Comparison of ENCODE assay signal across 9 mouse cellular contexts in genomic region chr2:136713299-136713758, GRCm38 (mm10). TPM values are rescaled to one million over a fixed set of nuclear protein-coding genes. Genes with fewer than 3 reads are reported as not detected.
A peak's percentile ranks its signal among the peaks of the same experiment; 100 is the strongest.
DNase-seq lines count a peak whose midpoint lies in the region; ATAC-seq and TF ChIP-seq lines count a peak whose summit lies in the region.
"Had no signal": no experiment of that assay in that cellular context is flagged by ENCODE, and none has a peak within 500 bp of the region (broad histone marks: within the 10 kb centered on the region; RNA-seq: fewer than 3 reads in every experiment).

Gene Snap25, plus strand, starts transcription at chr2:136713453.

- peak within 1 kb of the TSS; percentile 69 for H3K4me2 ChIP-seq in hindbrain, embryonic 16.5 days (ENCODE audit: low read length)
- H3K4me2 ChIP-seq in limb, embryonic 13.5 days (replicated peaks) = peak within 1 kb of the TSS; percentile 68

- H3K27me3 ChIP-seq in E14TG2a.4 (ENCODE audit: insufficient read depth, low read length) = peaks cover 4% of the 10 kb centered on the region
- no peaks in the 10 kb centered on the region for H3K27me3 ChIP-seq in hindbrain, embryonic 16.5 days (replicated peaks; ENCODE audit: control insufficient read depth, insufficient read depth, low read length)
- peaks cover 24% of the 10 kb centered on the region for H3K27me3 ChIP-seq in limb, embryonic 13.5 days

- 1% methylated on average over 20 of the region's 20 CpGs for WGBS in hindbrain, embryonic 16.5 days
- WGBS in limb, embryonic 13.5 days = 0% methylated on average over 20 of the region's 20 CpGs

- DNase-seq in adrenal gland, adult (ENCODE audit: inconsistent age in 2 of 2, low spot score in 1 of 2) = peak; percentile 55 to 66
- DNase-seq in embryo, embryonic 11.5 days (ENCODE audit: low read depth, low spot score) = peak; percentile 79
- DNase-seq in right cerebral cortex, postnatal 25 days = peak; percentile 86
- no peak for DNase-seq in c-Kit-positive CD71-positive TER-119-positive erythroid progenitor cells, embryonic 14.5 days (ENCODE audit: low spot score)
- no peak for DNase-seq in gastrocnemius, adult 18-20 months (ENCODE audit: low spot score)

- H3K9ac ChIP-seq in hindbrain, embryonic 16.5 days (ENCODE audit: low read depth, low read length) = peak within 1 kb of the TSS; percentile 85
- no peak within 1 kb of the TSS for H3K9ac ChIP-seq in limb, embryonic 13.5 days

- H3K4me1 ChIP-seq in E14TG2a.4 (replicated peaks; ENCODE audit: low read depth, low read length) = peaks cover 21% of the 10 kb centered on the region
- peaks cover 3% of the 10 kb centered on the region for H3K4me1 ChIP-seq in hindbrain, embryonic 16.5 days (ENCODE audit: control insufficient read depth, insufficient read depth, low read depth, low read length)
- H3K4me1 ChIP-seq in limb, embryonic 13.5 days = peaks cover 25% of the 10 kb centered on the region

- ATAC-seq in hindbrain, embryonic 16.5 days = peak; percentile 89
- peak; percentile 42 for ATAC-seq in limb, embryonic 13.5 days (ENCODE audit: low FRiP score, low read depth)

- H3K27ac ChIP-seq in hindbrain, embryonic 16.5 days (ENCODE audit: low read depth, low read length) = peak within 1 kb of the TSS; percentile 90
- no peak within 1 kb of the TSS for H3K27ac ChIP-seq in limb, embryonic 13.5 days

- no peaks in the 10 kb centered on the region for H3K9me3 ChIP-seq in E14TG2a.4 (ENCODE audit: low read length)
- no peaks in the 10 kb centered on the region for H3K9me3 ChIP-seq in hindbrain, embryonic 16.5 days (ENCODE audit: control insufficient read depth, low read length)
- H3K9me3 ChIP-seq in limb, embryonic 13.5 days = no peaks in the 10 kb centered on the region

- no peak for TF ChIP-seq CTCF in E14TG2a.4 (conservative IDR thresholded peaks at IDR 0.05; ENCODE audit: low read length)

- peak within 1 kb of the TSS; percentile 77 for H3K4me3 ChIP-seq in E14TG2a.4 (replicated peaks; ENCODE audit: low read length)
- peak within 1 kb of the TSS; percentile 81 for H3K4me3 ChIP-seq in hindbrain, embryonic 16.5 days (ENCODE audit: low read length)
- peak within 1 kb of the TSS; percentile 40 for H3K4me3 ChIP-seq in limb, embryonic 13.5 days

- no peaks in the 10 kb centered on the region for H3K36me3 ChIP-seq in E14TG2a.4 (ENCODE audit: insufficient read depth, low read length)
- no peaks in the 10 kb centered on the region for H3K36me3 ChIP-seq in hindbrain, embryonic 16.5 days (ENCODE audit: control insufficient read depth, insufficient read depth, low read length)
- H3K36me3 ChIP-seq in limb, embryonic 13.5 days = no peaks in the 10 kb centered on the region

RNA-seq across cellular contexts. Expression of gene Snap25, which starts in this region (rescaled TPM):
- 326 and 328 TPM in 2 replicates for polyA plus RNA-seq in hindbrain, embryonic 16.5 days (2015; fragmentation: Nextera tagmentation; extraction: Ambion mirVana)
- 0.71 and 0.94 TPM in 2 replicates for polyA plus RNA-seq in limb, embryonic 13.5 days (2015; fragmentation: Nextera tagmentation; extraction: Ambion mirVana)
- not detected for total RNA-seq in gastrocnemius, adult 18-20 months (2021)
- total RNA-seq: common myeloid progenitor, adult 5-6 weeks had no signal

Comparison
In these comparisons a context has a peak if more than half of its experiments do, and no peak if none do; other contexts are left out.
1. RNA of gene Snap25 (polyA plus RNA-seq): 326 to 328 TPM in hindbrain, embryonic 16.5 days; 0.71 to 0.94 TPM in limb, embryonic 13.5 days; every median in the first group is over 100 times any median in the second.
2. Peak in ATAC-seq, H3K4me3 ChIP-seq and H3K4me2 ChIP-seq in limb, embryonic 13.5 days; RNA of the gene not detected or under 1 TPM.
3. DNase-seq: peak in adrenal gland, adult (2 of 2), embryo, embryonic 11.5 days (single experiment) and right cerebral cortex, postnatal 25 days (single experiment); none in c-Kit-positive CD71-positive TER-119-positive erythroid progenitor cells, embryonic 14.5 days (single experiment) and gastrocnemius, adult 18-20 months (single experiment).
4. Peak in every context shown above with its lines, with median percentiles within 50 percentile points of each other: H3K4me3 ChIP-seq.